Mouse (Mus musculus) CH12.LX (cell line): ENCODE results near the gene Crkl.

Experiments used
- CHD1 ChIP-seq: IDR thresholded peaks from 2 replicates; pipeline ENCODE4 v1.6.1; 2012; ENCODE audit warnings: low read depth, low read length, improper control_type of control experiment, inconsistent platforms
- CTCF ChIP-seq, 2 experiments: IDR thresholded peaks in 1 of 2; conservative IDR thresholded peaks in 1 of 2; 2 replicates each; pipeline ENCODE4 v1.5.1; 2011 to 2012; ENCODE audit warnings: low read depth in 2 of 2, low read length in 2 of 2, improper control_type of control experiment in 1 of 2, inconsistent platforms in 1 of 2, mild to moderate bottlenecking in 1 of 2, moderate library complexity in 1 of 2
- JUND ChIP-seq: conservative IDR thresholded peaks from 2 replicates; pipeline ENCODE4 v1.6.1; 2011; ENCODE audit warnings: low read depth, low read length, improper control_type of control experiment
- KAT2A ChIP-seq: IDR thresholded peaks from 2 replicates; pipeline ENCODE4 v1.6.1; 2012; ENCODE audit warnings: low read length, improper control_type of control experiment, inconsistent platforms; ENCODE audit not compliant: insufficient replicate concordance
- MXI1 ChIP-seq: IDR thresholded peaks from 2 replicates; pipeline ENCODE4 v1.6.1; 2011; ENCODE audit warnings: mild to moderate bottlenecking, low read depth, low read length, improper control_type of control experiment
- NELFE ChIP-seq: IDR thresholded peaks from 2 replicates; pipeline ENCODE4 v1.6.1; 2011; ENCODE audit warnings: low read depth, low read length, improper control_type of control experiment
- NRF1 ChIP-seq: IDR thresholded peaks from 2 replicates; pipeline ENCODE4 v1.6.1; 2014; ENCODE audit warnings: low read depth, mild to moderate bottlenecking, inconsistent platforms, low read length, improper control_type of control experiment, moderate library complexity
- POLR2A ChIP-seq: IDR thresholded peaks from 2 replicates; pipeline ENCODE4 v1.6.1; 2011; ENCODE audit warnings: low read depth, mild to moderate bottlenecking, improper control_type of control experiment, low read length
- POLR2AphosphoS2 ChIP-seq: IDR thresholded peaks from 2 replicates; pipeline ENCODE4 v1.6.1; 2011; ENCODE audit warnings: low read depth, low read length, improper control_type of control experiment
- TBP ChIP-seq: conservative IDR thresholded peaks from 2 replicates; pipeline ENCODE4 v1.6.1; 2011; ENCODE audit warnings: low read depth, low read length, improper control_type of control experiment
- ZC3H11A ChIP-seq: IDR thresholded peaks from 2 replicates; pipeline ENCODE4 v1.6.1; 2012; ENCODE audit warnings: low read depth, mild to moderate bottlenecking, inconsistent platforms, low read length, improper control_type of control experiment
- ZKSCAN1 ChIP-seq: IDR thresholded peaks from 2 replicates; pipeline ENCODE4 v1.6.1; 2012; ENCODE audit warnings: low read depth, inconsistent platforms, low read length, improper control_type of control experiment, borderline replicate concordance
- ZMIZ1 ChIP-seq: IDR thresholded peaks from 2 replicates; pipeline ENCODE4 v1.6.1; 2012; ENCODE audit warnings: low read depth, mild to moderate bottlenecking, inconsistent platforms, low read length, improper control_type of control experiment

- TF ChIP-seq ZMIZ1 (peak; percentile 26; the same call in 1 of the 2 replicates), POLR2A (no peak), JUND (no peak), POLR2AphosphoS2 (no peak), ZC3H11A (no peak), CTCF (conservative IDR thresholded peaks at IDR 0.05 in 1 of 2, IDR thresholded peaks at IDR 0.05 in 1 of 2; ENCODE audit: low read depth in 2 of 2, low read length in 2 of 2) (no peak), NRF1 (no peak), TBP (no peak), KAT2A (no peak), ZKSCAN1 (no peak), NELFE (no peak), MXI1 (no peak), CHD1 (no peak)
Measured at GRCm38 (mm10) chr16:17528276-17528675, 76.5 kb downstream of the Crkl start.
